Mouse (Mus musculus) hindbrain, embryonic 14.5 days (tissue): ENCODE results near the gene Nanos2. TPM values are rescaled to one million over a fixed set of nuclear protein-coding genes. Genes with fewer than 3 reads are reported as not detected.

Experiments
- ATAC-seq: fragments of 200-750 bp; cut with Nextera tagmentation; 2 replicates; pipeline ENCODE4 v1.8.0; 2017; ENCODE audit warnings: moderate number of reproducible peaks, mild to moderate bottlenecking, moderate TSS enrichment, moderate library complexity; ENCODE audit not compliant: low FRiP score
- DNase-seq: peaks from one replicate; pipeline ENCODE4 v3.0.0-alpha.2; 2015; ENCODE audit warnings: low spot score
- H3K27ac ChIP-seq: fragments of 300-500 bp; sonication (generic); 2 replicates; pipeline ENCODE4 v1.5.1; 2014; ENCODE audit warnings: mild to moderate bottlenecking, moderate library complexity
- H3K27me3 ChIP-seq: fragments of 300-500 bp; sonication (generic); 2 replicates; pipeline ENCODE4 v1.6.1; 2014; ENCODE audit warnings: mild to moderate bottlenecking, low read length, mixed read lengths; ENCODE audit not compliant: control insufficient read depth, insufficient read depth
- H3K36me3 ChIP-seq: fragments of 300-500 bp; sonication (generic); replicated peaks from 2 replicates; pipeline ENCODE4 v1.6.1; 2014; ENCODE audit not compliant: control insufficient read depth, insufficient read depth
- H3K4me1 ChIP-seq: fragments of 300-500 bp; sonication (generic); replicated peaks from 2 replicates; pipeline ENCODE4 v1.6.1; 2014; ENCODE audit warnings: antibody characterized with exemption, low read length, mixed read lengths; ENCODE audit not compliant: control insufficient read depth, insufficient read depth
- H3K4me2 ChIP-seq: fragments of 300-500 bp; sonication (generic); replicated peaks from 2 replicates; pipeline ENCODE4 v1.6.1; 2014; ENCODE audit warnings: mild to moderate bottlenecking, moderate library complexity
- H3K4me3 ChIP-seq: fragments of 300-500 bp; sonication (generic); replicated peaks from 2 replicates; pipeline ENCODE4 v1.5.1; 2014; ENCODE audit warnings: mild to moderate bottlenecking, low read length
- H3K9ac ChIP-seq: fragments of 300-500 bp; sonication (generic); 2 replicates; pipeline ENCODE4 v1.6.1; 2014
- H3K9me3 ChIP-seq: fragments of 300-500 bp; sonication (generic); 2 replicates; pipeline ENCODE4 v1.6.1; 2016; ENCODE audit warnings: low read length; ENCODE audit not compliant: control insufficient read depth
- WGBS: fragments of 180-500 bp; shearing (Covaris S2); extraction: QIAGEN DNeasy Blood & Tissue Kit; methylation state at CpG from one replicate; pipeline ENCODE4 v1.1.7; 2014; 5-methylcytosine and 5-hydroxymethylcytosine counted together
- polyA plus RNA-seq: library from polyadenylated mRNA; unstranded; fragments of >200 nt; fragmentation: Nextera tagmentation; extraction: Ambion mirVana; gene quantifications from 2 replicates; pipeline ENCODE4 v1.2.1, GENCODE M21; 2014

Nanos2 gene
- polyA plus RNA-seq, 1 experiment from 2014 or later, result 0.52 TPM

DNA sequence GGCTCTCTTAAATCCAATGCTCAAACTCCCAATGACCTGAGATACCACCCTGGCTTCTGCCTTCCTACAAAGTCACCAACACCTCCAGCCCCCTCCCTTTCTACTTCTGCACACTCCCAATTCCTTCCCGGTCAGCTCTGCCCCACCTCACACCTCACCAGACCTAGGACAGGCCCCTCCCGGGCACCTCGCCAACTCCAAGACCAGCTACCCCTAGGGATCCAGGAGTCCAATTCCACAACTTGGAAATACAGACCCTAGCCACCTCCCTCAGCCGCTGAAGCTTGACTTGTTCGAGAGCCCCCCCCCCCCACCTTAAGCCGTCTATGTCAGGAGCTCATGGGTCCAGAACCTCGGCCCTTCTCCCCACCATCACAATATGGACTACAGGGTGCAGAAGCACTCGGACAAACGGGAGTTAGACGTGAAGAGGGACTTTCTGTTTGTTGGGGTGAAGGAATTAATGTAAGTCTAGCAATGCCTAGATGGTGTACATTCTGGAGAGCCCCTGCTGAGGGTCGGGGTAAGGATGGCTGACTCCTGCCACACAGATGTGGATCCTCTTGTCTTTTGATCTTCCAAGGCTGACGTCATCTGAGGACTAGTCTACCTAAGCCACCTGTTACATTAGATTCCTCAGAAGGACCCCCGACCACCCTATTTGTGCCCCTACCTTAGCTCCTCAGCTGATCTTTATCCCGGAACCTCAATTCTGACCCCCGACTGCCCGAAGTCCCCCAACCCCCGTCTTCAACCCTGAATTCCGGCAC lies 35.2 kb downstream of the Nanos2 start:
- ATAC-seq, result no peak
- 66% methylated on average over 18 of the region's 18 CpGs for WGBS
- H3K4me1 ChIP-seq, result peaks cover 11% of the 10 kb centered on the region

DNA sequence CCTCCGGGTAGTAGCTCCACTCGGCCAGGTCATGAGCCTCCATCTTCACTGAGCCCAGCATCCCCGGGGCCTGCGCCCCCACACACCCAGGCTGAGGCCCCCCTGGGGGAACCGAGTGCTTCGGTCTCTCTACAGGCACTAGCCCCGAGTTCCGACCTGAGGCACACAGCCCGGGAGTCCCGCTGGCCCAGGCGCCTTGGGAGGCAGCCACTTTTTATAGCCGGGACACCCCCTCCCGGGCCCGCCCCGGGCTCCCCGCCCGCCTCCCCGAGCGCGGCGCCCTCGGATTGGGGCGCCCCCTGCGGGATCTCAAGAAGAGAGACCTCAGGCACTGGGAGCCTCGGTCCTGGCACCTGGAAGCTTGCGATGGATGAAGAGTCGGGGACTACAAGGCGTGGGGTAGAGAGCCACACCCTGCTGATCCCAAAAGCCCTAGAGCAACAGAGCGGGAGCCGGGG lies 36.2 kb downstream of the Nanos2 start, which contains the start of gene Foxa3:
Gene Foxa3 (minus strand): TSS at position 182 of the 458 bp plus-strand sequence.
- Histone ChIP-seq H3K36me3 (0 out of 2 replicates have a peak, but pooled peaks cover under 1% of the 10 kb centered on the region), H3K9ac (peak within 1 kb of the TSS; percentile 87), H3K4me1 (peaks cover 11% of the 10 kb centered on the region), H3K27me3 (peaks cover 31% of the 10 kb centered on the region), H3K27ac (peak within 1 kb of the TSS; percentile 66), H3K4me2 (peak within 1 kb of the TSS; percentile 92), H3K9me3 (no peaks in the 10 kb centered on the region), H3K4me3 (peak within 1 kb of the TSS; percentile 97)
- DNase-seq (no peak), ATAC-seq (peak; percentile 15; the same call in 1 of the 2 replicates)
- 6% methylated on average over 30 of the region's 30 CpGs for WGBS

More for the DNA sequence above, 35.2 kb downstream of the Nanos2 start:
- Histone ChIP-seq H3K4me2 (no peak overlapping the region), H3K27me3 (peaks cover 31% of the 10 kb centered on the region), H3K9ac (no peak overlapping the region), H3K4me3 (no peak overlapping the region), H3K9me3 (no peaks in the 10 kb centered on the region), H3K27ac (no peak overlapping the region), H3K36me3 (no peaks in the 10 kb centered on the region)
- no peak for DNase-seq

DNA sequence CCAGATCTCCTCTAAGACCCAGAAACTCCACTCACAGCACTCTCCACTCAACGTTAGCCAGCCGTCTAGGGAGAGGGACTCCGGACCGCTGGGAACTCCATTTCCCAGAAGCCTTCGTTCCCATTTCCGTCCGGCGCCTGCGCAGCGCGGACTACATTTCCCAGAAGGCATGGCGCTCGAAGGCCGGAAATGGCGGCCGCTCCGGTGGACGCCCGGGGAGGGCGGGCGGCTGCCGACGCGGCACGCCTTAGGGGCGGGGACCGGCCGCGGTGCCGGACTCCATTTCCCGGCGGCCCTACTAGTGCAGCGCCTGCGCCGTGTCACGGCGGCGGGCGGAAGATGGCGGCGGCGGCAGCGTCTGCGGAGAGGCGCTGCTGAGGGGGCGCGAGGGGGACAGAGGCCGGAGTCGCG lies 36.9 kb downstream of the Nanos2 start, which contains the start of gene Sympk:
Gene Sympk (plus strand): TSS at position 282 of the 411 bp plus-strand sequence.
- no peaks in the 10 kb centered on the region for H3K9me3 ChIP-seq
- peak; percentile 96 for ATAC-seq
- H3K4me2 ChIP-seq, result peak within 1 kb of the TSS; percentile 92
- H3K27ac ChIP-seq, result peak within 1 kb of the TSS; percentile 66
- DNase-seq, result peak; percentile 98
- H3K27me3 ChIP-seq, result peaks cover 31% of the 10 kb centered on the region
- H3K4me1 ChIP-seq, result peaks cover 11% of the 10 kb centered on the region
- peak within 1 kb of the TSS; percentile 97 for H3K4me3 ChIP-seq
- 1% methylated on average over 49 of the region's 50 CpGs for WGBS
- peaks cover 8% of the 10 kb centered on the region for H3K36me3 ChIP-seq
- peak within 1 kb of the TSS; percentile 87 for H3K9ac ChIP-seq

DNA sequence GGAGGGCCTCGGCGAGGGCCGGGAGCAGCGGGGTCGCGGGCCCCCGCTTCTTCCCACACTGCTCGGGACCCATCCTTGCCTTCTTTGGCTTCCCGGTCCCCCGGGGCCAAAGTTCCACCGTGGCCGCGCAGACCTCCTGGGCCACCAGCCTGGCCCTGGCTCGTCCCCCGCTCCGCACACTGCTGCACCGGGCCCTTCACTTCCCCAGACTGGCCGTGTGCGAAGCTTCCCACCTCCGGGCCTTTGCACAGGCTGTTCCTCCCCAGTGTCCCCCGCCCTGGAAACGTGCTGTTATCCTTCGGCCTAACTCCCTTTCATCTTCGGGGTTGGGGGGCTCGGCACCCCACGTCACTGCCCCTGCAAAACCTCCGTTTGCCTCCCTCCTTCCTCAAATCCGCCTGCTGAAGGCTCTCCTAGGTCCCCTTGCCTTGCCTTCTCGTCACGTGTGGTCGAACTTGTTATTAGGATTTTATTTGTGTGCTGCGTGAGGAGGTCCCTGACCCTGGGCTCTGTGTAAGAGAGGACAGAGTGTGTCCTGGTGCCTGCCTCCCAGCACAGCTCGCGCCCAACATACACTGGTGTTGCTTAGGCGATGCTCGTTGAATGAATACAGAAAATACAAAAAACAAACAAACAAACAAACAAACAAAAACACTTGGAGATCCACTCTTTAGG lies 37.5 kb downstream of the Nanos2 start:
- Histone ChIP-seq H3K27ac (peak overlapping the region; percentile 66), H3K36me3 (peaks cover 14% of the 10 kb centered on the region), H3K27me3 (peaks cover 31% of the 10 kb centered on the region), H3K4me1 (peaks cover 11% of the 10 kb centered on the region), H3K4me2 (peak overlapping the region; percentile 92), H3K9ac (peak overlapping the region; percentile 87), H3K4me3 (peak overlapping the region; percentile 97), H3K9me3 (no peaks in the 10 kb centered on the region)
- WGBS, result 3% methylated on average over 36 of the region's 36 CpGs
- DNase-seq (no peak), ATAC-seq (peak; percentile 61)

DNA sequence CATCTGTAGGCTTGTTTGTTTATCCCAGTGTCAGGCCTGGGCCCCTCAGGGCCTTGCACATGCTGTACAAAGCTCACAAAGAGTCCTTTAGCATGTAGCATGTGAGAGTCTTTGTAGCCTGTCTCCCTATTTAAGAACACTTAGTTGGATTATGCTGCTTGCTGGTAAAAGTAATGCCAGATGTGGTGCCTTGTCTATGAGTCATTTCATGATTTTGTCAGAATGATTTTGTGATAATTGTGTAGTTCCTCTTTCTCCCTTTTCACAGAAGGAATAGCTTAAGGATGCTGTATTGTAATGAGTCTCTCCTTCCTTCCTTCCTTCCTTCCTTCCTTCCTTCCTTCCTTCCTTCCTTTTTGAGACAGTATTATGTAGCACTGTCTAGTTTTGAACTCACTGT lies 40.9 kb downstream of the Nanos2 start:
- no peaks in the 10 kb centered on the region for H3K9me3 ChIP-seq
- peaks cover 11% of the 10 kb centered on the region for H3K4me1 ChIP-seq
- DNase-seq, result no peak
- H3K27me3 ChIP-seq, result peaks cover 8% of the 10 kb centered on the region
- H3K36me3 ChIP-seq, result peaks cover 48% of the 10 kb centered on the region
- no peak overlapping the region for H3K4me2 ChIP-seq
- no peak overlapping the region for H3K27ac ChIP-seq
- H3K4me3 ChIP-seq, result no peak overlapping the region
- no peak for ATAC-seq
- no peak overlapping the region for H3K9ac ChIP-seq

DNA sequence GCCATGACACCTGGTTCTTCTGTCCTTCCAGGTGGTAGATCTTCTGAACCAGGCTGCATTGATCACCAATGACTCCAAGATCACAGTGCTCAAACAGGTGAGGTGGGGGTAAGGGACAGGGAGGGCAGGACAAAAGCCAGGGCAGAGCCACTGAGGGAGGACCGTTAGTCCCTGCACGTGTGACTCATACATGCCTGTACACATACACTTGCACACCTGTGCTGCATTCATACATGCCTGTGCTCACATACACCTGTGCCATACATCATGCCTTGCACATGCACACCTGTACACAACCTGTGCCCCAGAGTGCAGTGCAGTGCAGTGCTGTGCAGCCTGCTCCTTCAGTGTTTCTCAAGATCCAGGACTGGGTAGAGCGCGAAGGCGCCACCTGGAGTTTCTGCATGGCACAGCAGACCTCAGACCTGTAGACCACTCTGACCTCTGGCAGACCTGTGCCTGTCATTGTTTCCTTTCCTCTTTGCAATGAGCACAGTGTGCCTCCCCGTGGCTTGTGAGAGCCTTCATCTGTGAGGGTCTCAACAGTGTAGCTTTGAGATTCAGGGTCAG lies 42.0 kb downstream of the Nanos2 start:
- Histone ChIP-seq H3K9ac (no peak overlapping the region), H3K4me3 (no peak overlapping the region), H3K9me3 (no peaks in the 10 kb centered on the region), H3K27ac (no peak overlapping the region), H3K27me3 (no peaks in the 10 kb centered on the region), H3K4me2 (no peak overlapping the region), H3K36me3 (peaks cover 56% of the 10 kb centered on the region), H3K4me1 (peaks cover 11% of the 10 kb centered on the region)
- DNase-seq, result peak; percentile 67
- 63% methylated on average over 6 of the region's 6 CpGs for WGBS
- peak; percentile 15 for ATAC-seq

DNA sequence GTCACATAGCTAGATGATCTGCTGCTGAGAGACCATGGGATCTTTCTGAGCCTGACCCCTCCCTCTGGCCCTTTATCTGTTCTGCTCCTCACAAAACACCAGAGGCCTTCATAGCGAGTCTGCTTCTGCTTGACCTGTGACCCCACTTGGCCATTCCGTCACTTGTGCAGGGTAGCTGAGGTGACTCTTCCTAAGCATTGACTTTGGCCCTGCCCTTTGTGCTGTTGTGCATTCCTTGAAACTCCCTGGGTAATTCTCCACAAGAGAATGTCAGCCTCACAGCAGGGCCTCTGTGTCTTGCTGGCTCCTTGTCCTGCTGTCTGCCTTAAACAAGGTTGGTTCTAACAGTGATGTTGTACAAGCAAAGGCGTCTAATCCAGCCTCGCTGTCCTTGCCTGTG lies 44.4 kb downstream of the Nanos2 start:
- peaks cover 81% of the 10 kb centered on the region for H3K36me3 ChIP-seq
- H3K4me1 ChIP-seq, result no peaks in the 10 kb centered on the region
- H3K9me3 ChIP-seq, result no peaks in the 10 kb centered on the region
- WGBS, result 22% methylated on average over 4 of the region's 4 CpGs
- DNase-seq (no peak), ATAC-seq (no peak)
- H3K27me3 ChIP-seq, result no peaks in the 10 kb centered on the region
- H3K9ac ChIP-seq, result no peak overlapping the region
- H3K4me2 ChIP-seq, result no peak overlapping the region
- H3K27ac ChIP-seq, result no peak overlapping the region
- no peak overlapping the region for H3K4me3 ChIP-seq
